Mouse (Mus musculus): ENCODE measurements around the gene Ctnna3.
"Not testable (repeated sequence)": the region's sequence is repeated elsewhere in the genome, so short reads cannot be mapped to it uniquely, and the experiment has no call there.

The Ctnna3 gene

GRCm38 (mm10) chr10:63439694-63440228, 9.9 kb downstream of the Ctnna3 start:
- H3K36me3 ChIP-seq (ENCODE audit: control insufficient read depth, insufficient read depth, low read length, poor library complexity, severe bottlenecking): no peaks in the 10 kb centered on the region
- no peaks in the 10 kb centered on the region for H3K27me3 ChIP-seq (ENCODE audit: control insufficient read depth, insufficient read depth, low read length, poor library complexity, severe bottlenecking)
- no peak for DNase-seq (ENCODE audit: low read depth, low spot score)

DNA sequence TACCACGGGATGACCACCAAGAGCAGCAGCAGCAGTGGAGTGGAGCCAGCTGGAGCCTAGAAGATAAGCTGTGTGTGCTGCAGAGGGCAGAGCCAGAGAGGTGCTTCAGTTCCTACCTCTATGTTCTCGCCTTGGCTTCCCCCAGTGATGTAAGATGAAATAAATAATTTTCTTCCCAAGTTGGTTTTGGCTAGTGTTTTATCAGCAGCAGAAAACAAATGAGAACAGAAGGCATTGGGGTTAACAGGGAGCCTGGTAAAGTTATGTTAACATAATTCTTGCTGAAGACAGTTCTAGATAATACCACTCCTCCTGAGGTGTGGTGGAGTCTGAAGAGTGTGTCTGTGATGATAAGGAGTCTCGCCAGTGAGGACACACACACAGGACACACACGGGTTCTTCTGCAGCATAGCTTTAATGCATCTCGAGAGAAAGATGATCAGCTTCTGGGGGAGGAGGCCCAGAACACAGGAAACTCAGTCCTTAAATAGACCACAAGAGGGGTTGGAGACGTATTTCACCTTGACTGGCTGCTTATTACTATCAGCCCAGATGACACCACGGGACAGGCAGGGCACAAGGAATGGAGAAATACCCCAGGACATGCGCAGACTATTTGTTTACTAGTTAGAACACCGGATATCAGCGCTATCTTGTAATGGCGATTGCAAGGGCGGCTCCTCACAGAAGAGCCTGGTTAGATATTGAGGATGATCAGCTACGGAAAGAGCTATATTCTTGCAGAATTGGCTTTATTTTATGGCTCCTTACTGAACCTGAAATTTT, 14.9 kb downstream of the Ctnna3 start:
- H3K27me3 ChIP-seq (ENCODE audit: control insufficient read depth, insufficient read depth, low read length, poor library complexity, severe bottlenecking); DNase-seq (ENCODE audit: low read depth, low spot score); H3K36me3 ChIP-seq (ENCODE audit: control insufficient read depth, insufficient read depth, low read length, poor library complexity, severe bottlenecking): not testable (repeated sequence)

DNA sequence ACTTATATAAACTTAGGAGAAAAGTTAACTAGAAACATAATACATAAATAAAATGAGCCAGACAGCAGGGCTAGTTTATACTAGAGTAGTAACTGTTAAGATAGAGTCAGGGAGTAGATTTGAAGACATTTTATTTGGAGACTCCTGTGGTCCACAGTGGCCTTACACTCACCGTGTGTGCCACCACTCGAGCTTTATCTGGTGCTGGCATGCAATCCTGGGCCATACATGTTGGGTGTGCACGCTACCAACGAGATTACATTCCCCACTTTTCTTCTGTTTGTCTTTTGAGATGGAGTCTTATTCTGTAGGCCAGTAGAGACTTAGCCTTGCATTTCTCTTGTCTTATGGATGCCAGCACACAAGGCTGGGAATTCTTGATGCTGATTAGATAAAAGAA, 24.0 kb downstream of the Ctnna3 start:
- Histone ChIP-seq H3K27me3 (ENCODE audit: control insufficient read depth, insufficient read depth, low read length, poor library complexity, severe bottlenecking) (no peaks in the 10 kb centered on the region), H3K36me3 (ENCODE audit: control insufficient read depth, insufficient read depth, low read length, poor library complexity, severe bottlenecking) (no peaks in the 10 kb centered on the region)
- no peak for DNase-seq (ENCODE audit: low read depth, low spot score)

DNA sequence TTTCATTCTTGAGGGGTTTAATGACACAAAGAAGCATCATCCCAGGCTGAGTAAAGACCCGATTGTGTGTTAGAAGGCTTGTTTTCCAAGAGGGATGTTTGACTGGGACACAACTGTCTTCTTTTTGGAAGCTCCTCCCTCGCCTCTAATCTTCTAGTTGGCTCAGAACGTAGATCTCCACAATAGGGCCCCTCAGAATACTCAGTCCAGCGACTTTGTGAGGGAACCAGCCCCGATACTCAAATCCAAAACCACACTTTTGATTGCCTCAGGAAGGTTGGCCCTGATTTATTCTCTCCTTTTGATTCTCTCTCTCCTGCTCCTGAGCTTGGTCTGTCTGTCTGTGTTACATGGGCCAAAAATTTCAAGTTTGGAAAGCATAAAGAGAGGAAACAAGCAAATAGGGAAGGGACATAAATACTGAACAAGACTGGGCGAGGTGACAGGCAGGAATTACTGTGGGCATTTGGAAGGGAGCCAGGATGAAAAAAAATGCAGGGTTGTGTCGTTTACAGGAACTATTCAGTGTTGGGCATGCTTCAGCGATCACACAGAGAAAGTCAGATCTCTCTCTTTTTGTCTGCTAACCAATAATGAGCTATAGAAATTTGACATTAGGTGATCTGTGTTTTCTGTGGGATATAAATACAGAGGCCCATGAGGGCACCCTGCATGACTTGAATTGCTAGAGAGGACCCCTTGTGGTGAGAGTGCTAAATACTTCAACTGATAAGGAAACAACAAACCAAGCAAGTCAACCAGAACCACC, 25.4 kb downstream of the Ctnna3 start:
- Histone ChIP-seq H3K36me3 (ENCODE audit: control insufficient read depth, insufficient read depth, low read length, poor library complexity, severe bottlenecking) (no peaks in the 10 kb centered on the region), H3K27me3 (ENCODE audit: control insufficient read depth, insufficient read depth, low read length, poor library complexity, severe bottlenecking) (no peaks in the 10 kb centered on the region)
- DNase-seq (ENCODE audit: low read depth, low spot score): peak; percentile 21

DNA sequence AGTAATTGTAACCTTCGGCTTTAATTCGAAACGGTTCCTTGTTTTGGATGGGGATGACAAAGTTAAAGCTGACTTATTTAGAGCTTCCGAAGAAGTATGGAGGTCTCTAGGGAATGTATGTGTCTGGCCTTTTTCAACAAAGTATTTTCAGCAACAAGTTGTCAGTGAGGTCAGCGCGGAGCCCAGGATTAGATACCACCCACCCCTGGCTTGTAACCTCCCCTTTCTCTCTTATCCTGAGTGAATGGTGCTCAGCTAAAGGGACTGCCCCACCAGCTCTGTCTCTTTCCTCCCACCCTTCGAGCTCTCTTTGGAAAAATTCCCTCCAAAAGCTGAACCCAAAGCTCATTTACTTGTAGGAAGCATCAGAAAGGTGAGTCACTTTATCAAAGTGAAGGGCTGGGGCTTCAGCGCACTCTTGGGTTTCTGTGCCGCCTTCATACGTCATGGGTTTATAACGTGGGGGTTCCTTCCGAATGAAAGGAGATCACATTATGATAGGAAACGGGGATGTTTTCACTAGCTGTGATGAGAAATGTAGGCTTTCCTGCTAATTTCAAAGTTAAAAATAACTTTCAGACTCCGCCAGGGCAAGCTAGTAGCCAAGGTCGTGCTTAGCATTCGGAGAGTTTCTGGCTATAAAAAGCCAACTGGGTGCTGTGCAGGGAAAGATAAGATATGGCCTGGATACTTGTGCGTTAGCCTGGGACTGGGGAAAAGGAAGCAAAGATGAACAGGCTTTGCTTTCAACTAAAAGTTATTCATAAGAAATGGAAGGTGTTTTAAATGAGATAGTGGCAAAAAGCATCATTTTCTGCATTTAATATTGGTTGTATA, 27.6 kb downstream of the Ctnna3 start:
- no peaks in the 10 kb centered on the region for H3K36me3 ChIP-seq (ENCODE audit: control insufficient read depth, insufficient read depth, low read length, poor library complexity, severe bottlenecking)
- DNase-seq (ENCODE audit: low read depth, low spot score): no peak
- no peaks in the 10 kb centered on the region for H3K27me3 ChIP-seq (ENCODE audit: control insufficient read depth, insufficient read depth, low read length, poor library complexity, severe bottlenecking)

- no peaks in the 10 kb centered on the region for H3K36me3 ChIP-seq (ENCODE audit: control insufficient read depth, insufficient read depth, low read length, poor library complexity, severe bottlenecking)
- DNase-seq (ENCODE audit: low read depth, low spot score): no peak
- no peaks in the 10 kb centered on the region for H3K27me3 ChIP-seq (ENCODE audit: control insufficient read depth, insufficient read depth, low read length, poor library complexity, severe bottlenecking)
Measured at GRCm38 (mm10) chr10:63460935-63461334, 31.0 kb downstream of the Ctnna3 start.

- no peaks in the 10 kb centered on the region for H3K36me3 ChIP-seq (ENCODE audit: control insufficient read depth, insufficient read depth, low read length, poor library complexity, severe bottlenecking)
- no peak for DNase-seq (ENCODE audit: low read depth, low spot score)
Measured at GRCm38 (mm10) chr10:63472473-63472872, 42.6 kb downstream of the Ctnna3 start.

GRCm38 (mm10) chr10:63476167-63476647, 46.3 kb downstream of the Ctnna3 start:
- no peaks in the 10 kb centered on the region for H3K36me3 ChIP-seq (ENCODE audit: control insufficient read depth, insufficient read depth, low read length, poor library complexity, severe bottlenecking)
- DNase-seq (ENCODE audit: low read depth, low spot score): no peak
- no peaks in the 10 kb centered on the region; the same call in 1 of the 2 replicates for H3K27me3 ChIP-seq (ENCODE audit: control insufficient read depth, insufficient read depth, low read length, poor library complexity, severe bottlenecking)

More at GRCm38 (mm10) chr10:63472473-63472872, 42.6 kb downstream of the Ctnna3 start:
- H3K27me3 ChIP-seq (ENCODE audit: control insufficient read depth, insufficient read depth, low read length, poor library complexity, severe bottlenecking): no peaks in the 10 kb centered on the region

- no peaks in the 10 kb centered on the region for H3K36me3 ChIP-seq (ENCODE audit: control insufficient read depth, insufficient read depth, low read length, poor library complexity, severe bottlenecking)
- no peak for DNase-seq (ENCODE audit: low read depth, low spot score)
- no peaks in the 10 kb centered on the region; the same call in 1 of the 2 replicates for H3K27me3 ChIP-seq (ENCODE audit: control insufficient read depth, insufficient read depth, low read length, poor library complexity, severe bottlenecking)
Measured at GRCm38 (mm10) chr10:63478946-63479345, 49.0 kb downstream of the Ctnna3 start.

DNA sequence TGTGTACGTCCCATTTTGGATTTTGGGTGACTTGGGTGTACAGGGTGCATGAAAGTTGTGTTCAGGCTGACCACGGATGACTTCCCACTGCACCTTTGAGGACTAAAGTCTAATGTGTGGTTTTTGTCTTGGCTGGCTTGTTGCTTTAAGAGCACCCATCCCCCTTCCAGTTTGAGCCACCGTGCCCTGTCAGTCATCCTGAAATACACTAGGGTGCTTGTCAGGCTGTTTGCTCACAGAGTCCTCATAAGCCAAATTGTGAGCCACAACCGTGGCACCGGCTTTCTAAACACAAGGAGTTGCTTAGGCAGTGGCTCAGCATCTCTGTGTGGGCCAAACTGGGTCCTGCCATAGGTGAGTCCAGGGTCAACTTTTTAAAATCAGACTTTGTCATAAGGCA, 50.2 kb downstream of the Ctnna3 start:
- DNase-seq (ENCODE audit: low read depth, low spot score): no peak
- H3K36me3 ChIP-seq (ENCODE audit: control insufficient read depth, insufficient read depth, low read length, poor library complexity, severe bottlenecking): no peaks in the 10 kb centered on the region
- H3K27me3 ChIP-seq (ENCODE audit: control insufficient read depth, insufficient read depth, low read length, poor library complexity, severe bottlenecking): no peaks in the 10 kb centered on the region; the same call in 1 of the 2 replicates

DNA sequence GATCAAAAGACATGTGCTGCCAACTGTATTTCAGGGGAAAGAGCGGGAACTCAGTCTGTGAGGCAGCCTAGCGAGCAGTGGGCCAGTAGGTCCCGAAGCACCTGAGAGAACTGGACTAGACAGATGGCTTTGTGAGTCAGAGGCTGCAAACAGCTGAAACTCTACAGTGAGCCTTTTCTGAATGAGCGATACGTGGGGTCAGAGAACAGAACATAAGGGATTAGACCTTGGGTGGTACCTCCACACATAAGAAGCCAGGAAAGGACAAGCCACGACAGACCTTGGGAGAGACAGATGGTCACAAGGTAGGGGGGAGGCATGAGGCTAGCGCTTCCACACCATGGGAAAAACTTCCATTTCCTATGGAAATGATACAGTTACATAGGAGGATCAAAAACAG, 58.4 kb downstream of the Ctnna3 start:
- no peak for DNase-seq (ENCODE audit: low read depth, low spot score)
- H3K36me3 ChIP-seq (ENCODE audit: control insufficient read depth, insufficient read depth, low read length, poor library complexity, severe bottlenecking): no peaks in the 10 kb centered on the region
- H3K27me3 ChIP-seq (ENCODE audit: control insufficient read depth, insufficient read depth, low read length, poor library complexity, severe bottlenecking): no peaks in the 10 kb centered on the region

DNA sequence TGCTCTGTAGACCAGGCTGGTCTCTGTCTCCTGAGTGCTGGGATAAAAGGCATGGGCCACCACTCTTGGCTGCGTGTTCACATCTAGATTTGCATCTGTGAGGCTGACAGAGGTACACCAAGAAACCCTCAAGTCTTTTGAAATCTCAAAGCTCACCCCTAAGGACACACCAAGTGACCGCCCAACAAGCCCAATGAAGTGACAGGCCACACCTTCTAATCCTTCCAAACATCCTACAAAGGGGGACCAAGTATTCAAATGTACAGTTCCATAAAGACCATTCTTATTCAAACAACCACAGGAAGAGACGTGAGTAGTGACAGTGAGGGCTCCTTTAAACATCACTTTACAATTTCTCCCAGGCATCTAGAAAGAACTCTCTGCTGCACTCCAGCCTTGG, 94.1 kb downstream of the Ctnna3 start:
- H3K36me3 ChIP-seq (ENCODE audit: control insufficient read depth, insufficient read depth, low read length, poor library complexity, severe bottlenecking): no peaks in the 10 kb centered on the region
- no peaks in the 10 kb centered on the region for H3K27me3 ChIP-seq (ENCODE audit: control insufficient read depth, insufficient read depth, low read length, poor library complexity, severe bottlenecking)
- no peak for DNase-seq (ENCODE audit: low read depth, low spot score)

GRCm38 (mm10) chr10:63526027-63526426, 96.1 kb downstream of the Ctnna3 start:
- no peak for DNase-seq (ENCODE audit: low read depth, low spot score)
- Histone ChIP-seq H3K36me3 (ENCODE audit: control insufficient read depth, insufficient read depth, low read length, poor library complexity, severe bottlenecking) (no peaks in the 10 kb centered on the region), H3K27me3 (ENCODE audit: control insufficient read depth, insufficient read depth, low read length, poor library complexity, severe bottlenecking) (no peaks in the 10 kb centered on the region)

- Histone ChIP-seq H3K27me3 (ENCODE audit: control insufficient read depth, insufficient read depth, low read length, poor library complexity, severe bottlenecking) (no peaks in the 10 kb centered on the region), H3K36me3 (ENCODE audit: control insufficient read depth, insufficient read depth, low read length, poor library complexity, severe bottlenecking) (no peaks in the 10 kb centered on the region)
- DNase-seq (ENCODE audit: low read depth, low spot score): no peak
Measured at GRCm38 (mm10) chr10:63532381-63532780, 102.5 kb downstream of the Ctnna3 start.
